Mouse (Mus musculus): ENCODE measurements around the gene Chrm2. TPM values are rescaled to one million over a fixed set of nuclear protein-coding genes. Genes with fewer than 3 reads are reported as not detected.

The Chrm2 gene
- total and polyA plus RNA-seq, 3 experiments = not detected

GRCm38 (mm10) chr6:36410057-36410456, 22.2 kb downstream of the Chrm2 start:
- Histone ChIP-seq H3K4me3 (replicated peaks in 1 of 3; ENCODE audit: low read depth in 2 of 3, low read length in 2 of 3, poor library complexity in 1 of 3) (no peak overlapping the region), H3K4me1 (ENCODE audit: control insufficient read depth in 1 of 2, insufficient read depth in 2 of 2) (peaks cover 0 to 17% of the 10 kb centered on the region in 2 experiments; a peak in 2 of 4 replicates), H3K36me3 (replicated peaks in 1 of 2; ENCODE audit: control insufficient read depth in 1 of 2, insufficient read depth in 1 of 2, low read length in 1 of 2) (no peaks in the 10 kb centered on the region), H3K9me3 (replicated peaks; ENCODE audit: low read length) (no peaks in the 10 kb centered on the region), H3K4me2 (ENCODE audit: insufficient read depth, low read depth, poor library complexity, severe bottlenecking) (no peak overlapping the region), H3K27ac (ENCODE audit: insufficient read depth, low read depth) (no peak overlapping the region), H3K79me2 (replicated peaks; ENCODE audit: control insufficient read depth, extremely low read depth, insufficient read depth, poor library complexity, severe bottlenecking) (no peaks in the 10 kb centered on the region), H3K27me3 (replicated peaks) (no peaks in the 10 kb centered on the region), H3K9ac (ENCODE audit: insufficient read depth, low read depth) (no peak overlapping the region)
- dilution Hi-C loops (cut with MboI; ENCODE audit: extremely low pct_ligation_motif_present, extremely low pct_unique_long_range_greater_than_20kb, low sequenced_read_pairs) (no loop called here), in situ Hi-C loops (cut with MboI; ENCODE audit: low pct_ligation_motif_present, low pct_unique_long_range_greater_than_20kb, low sequenced_read_pairs) (no loop called here)
- peak; percentile 41 for DNase-seq (ENCODE audit: extremely low read depth)
- TF ChIP-seq SMC3 (IDR thresholded peaks at IDR 0.05; ENCODE audit: low read depth, low read length) (no peak), EP300 (IDR thresholded peaks at IDR 0.05; ENCODE audit: low read length) (no peak), BHLHE40 (IDR thresholded peaks at IDR 0.05; ENCODE audit: low read depth, low read length) (no peak), ELF1 (IDR thresholded peaks at IDR 0.05; ENCODE audit: low read depth, low read length) (no peak), NRF1 (IDR thresholded peaks at IDR 0.05; ENCODE audit: low read depth, low read length) (no peak), MEF2A (IDR thresholded peaks at IDR 0.05; ENCODE audit: borderline replicate concordance, low read depth, low read length) (0 out of 2 replicates have a peak, but pooled peaks have one; percentile 19), CHD1 (IDR thresholded peaks at IDR 0.05; ENCODE audit: low read depth, low read length) (no peak), JUN (IDR thresholded peaks at IDR 0.05; ENCODE audit: insufficient read depth, low read depth, low read length) (no peak), USF1 (IDR thresholded peaks at IDR 0.05; ENCODE audit: low read depth, low read length) (no peak), UBTF (IDR thresholded peaks at IDR 0.05; ENCODE audit: low read depth, low read length) (no peak), TBP (conservative IDR thresholded peaks at IDR 0.05; ENCODE audit: low read depth, low read length) (0 out of 2 replicates have a peak, but pooled peaks have one; percentile 35)

- TF ChIP-seq ZMIZ1 (IDR thresholded peaks at IDR 0.05; ENCODE audit: low read depth, low read length) (no peak), MYC (IDR thresholded peaks at IDR 0.05; ENCODE audit: low read depth, low read length) (no peak), PAX5 (IDR thresholded peaks at IDR 0.05; ENCODE audit: low read length) (no peak), ELF1 (IDR thresholded peaks at IDR 0.05; ENCODE audit: low read depth, low read length) (no peak), GABPA (IDR thresholded peaks at IDR 0.05; ENCODE audit: insufficient replicate concordance, low read depth, low read length) (no peak), CHD2 (IDR thresholded peaks at IDR 0.05; ENCODE audit: low read length) (no peak), USF1 (IDR thresholded peaks at IDR 0.05; ENCODE audit: low read depth, low read length) (no peak), NRF1 (IDR thresholded peaks at IDR 0.05; ENCODE audit: low read depth, low read length) (no peak), HCFC1 (IDR thresholded peaks at IDR 0.05; ENCODE audit: low read depth, low read length) (no peak), SMC3 (IDR thresholded peaks at IDR 0.05; ENCODE audit: low read depth, low read length) (no peak), KAT2A (IDR thresholded peaks at IDR 0.05; ENCODE audit: insufficient replicate concordance, low read length) (no peak), UBTF (IDR thresholded peaks at IDR 0.05; ENCODE audit: low read depth, low read length) (no peak)
- H3K9ac ChIP-seq (ENCODE audit: insufficient read depth, low read depth) = no peak overlapping the region
- H3K4me1 ChIP-seq (ENCODE audit: control insufficient read depth in 1 of 2, insufficient read depth in 2 of 2) = no peaks in the 10 kb centered on the region
- dilution Hi-C loops (cut with MboI; ENCODE audit: extremely low pct_ligation_motif_present, extremely low pct_unique_long_range_greater_than_20kb, low sequenced_read_pairs) = no loop called here
- H3K79me2 ChIP-seq (replicated peaks; ENCODE audit: control insufficient read depth, extremely low read depth, insufficient read depth, poor library complexity, severe bottlenecking) = no peaks in the 10 kb centered on the region
- H3K36me3 ChIP-seq (replicated peaks in 1 of 2; ENCODE audit: control insufficient read depth in 1 of 2, insufficient read depth in 1 of 2, low read length in 1 of 2) = no peaks in the 10 kb centered on the region
- H3K9me3 ChIP-seq (replicated peaks; ENCODE audit: low read length) = no peaks in the 10 kb centered on the region
- H3K27ac ChIP-seq (ENCODE audit: insufficient read depth, low read depth) = no peak overlapping the region
- DNase-seq (ENCODE audit: extremely low read depth) = no peak
- no peak overlapping the region for H3K4me3 ChIP-seq (replicated peaks in 1 of 3; ENCODE audit: low read depth in 2 of 3, low read length in 2 of 3, poor library complexity in 1 of 3)
- H3K4me2 ChIP-seq (ENCODE audit: insufficient read depth, low read depth, poor library complexity, severe bottlenecking) = no peak overlapping the region
- no peaks in the 10 kb centered on the region for H3K27me3 ChIP-seq (replicated peaks)
- in situ Hi-C loops (cut with MboI; ENCODE audit: low pct_ligation_motif_present, low pct_unique_long_range_greater_than_20kb, low sequenced_read_pairs) = no loop called here
Measured at GRCm38 (mm10) chr6:36419716-36420115, 31.8 kb downstream of the Chrm2 start.

Data from CH12.LX (cell line).